Mouse (Mus musculus): ENCODE measurements around the gene Gm1043. TPM values are rescaled to one million over a fixed set of nuclear protein-coding genes. Genes with fewer than 3 reads are reported as not detected.

Gene Gm1043
- total RNA-seq, 2 experiments from 2014 or later: 0.08 to 1.7 TPM

GRCm38 (mm10) chr5:37261734-37262133, 176.6 kb downstream of the Gm1043 start:
- ATAC-seq (replicated peaks; ENCODE audit: low FRiP score, poor library complexity, severe bottlenecking): no peak

GRCm38 (mm10) chr5:37263816-37264215, 178.6 kb downstream of the Gm1043 start:
- ATAC-seq (replicated peaks; ENCODE audit: low FRiP score, poor library complexity, severe bottlenecking): no peak

Other genes with a start within 250 kb of the Gm1043 start
- gene Ppp2r2c, start 216.9 kb upstream of the Gm1043 start, total RNA-seq (2015; ENCODE audit: low replicate concordance): not detected in 2 replicates
- gene Ppp2r2c, start 216.9 kb upstream of the Gm1043 start, total RNA-seq (2017; ENCODE audit: low replicate concordance): not detected in 2 replicates
- 0.72 TPM in 1 of 2 replicates, not detected in the other for gene Wfs1, start 96.2 kb upstream of the Gm1043 start, total RNA-seq (2015; ENCODE audit: low replicate concordance)
- 0.13 and 3.5 TPM in 2 replicates for gene Wfs1, start 96.2 kb upstream of the Gm1043 start, total RNA-seq (2017; ENCODE audit: low replicate concordance)
- not detected in 2 replicates for gene Crmp1, start 156.6 kb downstream of the Gm1043 start, total RNA-seq (2015; ENCODE audit: low replicate concordance)
- 0.51 TPM in 1 of 2 replicates, not detected in the other for gene Crmp1, start 156.6 kb downstream of the Gm1043 start, total RNA-seq (2017; ENCODE audit: low replicate concordance)

All from erythroid progenitor cell, adult 5-6 weeks (primary cell).